Mouse (Mus musculus) heart, adult 8-10 months (tissue): Measurements from ENCODE around the gene Cage1. TPM values are rescaled to one million over a fixed set of nuclear protein-coding genes. Genes with fewer than 3 reads are reported as not detected.
A peak's percentile ranks its signal among the peaks of the same experiment; 100 is the strongest.

ENCODE experiments used
- DNase-seq: peaks from one replicate; pipeline ENCODE4 v3.0.0; 2022; ENCODE audit warnings: low spot score
- microRNA-seq: library from miRNA; unstranded; fragments of <30 nt; microRNA quantifications from one replicate; pipeline ENCODE4 v1.2.0, GENCODE M21; 2022
- total RNA-seq, 4 experiments: library from RNA; stranded (reverse); gene quantifications; 2 replicates each; pipeline ENCODE4 v1.2.4; 2022

Cage1 gene
- total RNA-seq, 4 experiments from 2014 or later, result 1.6 to 3.0 (median 2.1) TPM

DNA sequence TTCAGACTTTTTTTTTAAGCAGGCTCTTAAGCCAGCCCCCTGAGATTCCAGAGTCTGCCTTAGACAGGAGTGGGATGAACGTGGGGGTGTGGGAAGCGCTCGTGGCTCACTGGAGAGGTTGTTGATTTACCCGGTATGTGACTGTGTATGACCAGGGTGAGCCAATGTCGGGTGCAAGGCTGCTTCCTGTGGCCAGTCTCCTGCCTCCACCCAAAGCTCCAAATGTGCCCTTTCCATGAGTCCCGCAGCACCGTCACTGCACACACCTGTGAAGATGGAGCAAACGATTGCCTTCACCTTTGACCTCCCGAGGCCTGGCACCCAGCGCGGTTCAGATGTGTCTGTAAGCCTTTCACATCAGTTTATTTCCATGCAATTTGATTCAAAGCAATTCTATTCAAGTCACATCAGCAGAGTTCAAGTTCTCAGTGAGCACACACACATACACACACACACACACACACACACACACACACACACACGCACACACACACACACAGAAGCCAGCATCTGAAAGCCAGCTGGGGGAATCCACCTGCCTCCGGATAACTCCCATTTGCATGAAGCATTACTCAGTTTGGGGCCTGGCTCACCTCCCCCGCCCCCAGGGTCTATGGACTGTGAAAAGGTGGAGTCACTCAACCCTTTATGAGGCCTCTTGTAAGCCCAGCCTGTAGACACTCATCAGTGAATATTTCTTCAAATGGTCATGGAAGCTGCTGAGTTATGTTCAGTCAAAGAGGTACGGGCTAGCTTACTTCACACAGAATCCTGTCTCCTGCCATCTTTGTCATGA, 70.4 kb downstream of the Cage1 start:
- no peak for DNase-seq

- no peak for DNase-seq
Measured at GRCm38 (mm10) chr13:37965126-37965914, 71.5 kb downstream of the Cage1 start.

DNA sequence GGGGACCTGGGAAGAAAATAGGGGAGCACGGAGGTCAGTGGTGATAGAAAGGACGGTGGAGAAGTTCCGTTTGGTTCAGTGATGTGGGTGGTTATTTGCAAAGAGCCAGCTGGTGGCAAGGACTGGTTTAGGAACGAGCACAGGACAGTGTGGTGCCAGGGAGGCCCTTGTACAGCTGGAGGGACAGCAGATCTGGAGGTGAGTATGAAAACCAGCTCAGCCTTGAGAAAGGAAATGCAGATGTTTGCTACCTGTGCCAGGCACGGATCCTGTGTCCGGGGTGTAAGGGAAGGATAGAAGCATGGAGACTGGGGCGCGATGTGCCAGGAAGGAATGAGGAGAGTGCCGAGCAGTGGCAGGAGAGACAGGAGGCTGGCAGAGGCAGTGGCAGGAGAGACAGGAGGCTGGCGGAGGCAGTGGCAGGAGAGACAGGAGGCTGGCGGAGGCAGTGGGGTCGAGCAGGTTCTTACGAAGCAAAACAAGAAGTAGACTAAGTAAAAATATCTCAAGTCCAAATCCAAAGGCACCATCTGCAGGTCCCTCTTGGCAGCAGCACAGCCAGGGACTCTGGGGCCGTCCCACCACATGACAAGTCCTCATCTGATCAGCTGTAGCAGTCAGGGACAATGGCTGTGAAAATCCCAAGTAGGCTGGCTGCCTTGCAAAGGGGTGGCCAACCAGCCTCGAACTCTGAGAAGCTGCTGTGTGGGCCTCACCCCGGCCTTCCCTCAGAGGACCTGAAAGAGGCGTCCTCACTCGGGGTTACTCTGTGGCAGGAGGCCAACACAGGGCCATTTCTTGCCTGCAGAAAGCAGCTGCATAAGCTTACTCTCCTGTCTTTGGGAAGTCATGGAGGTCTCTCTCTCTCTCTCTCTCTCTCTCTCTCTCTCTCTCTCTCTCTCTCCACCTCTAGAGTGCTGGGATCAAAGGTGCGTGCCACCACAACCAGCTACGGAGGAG, 72.5 kb downstream of the Cage1 start:
- no peak for DNase-seq

GRCm38 (mm10) chr13:37963354-37964007, 73.4 kb downstream of the Cage1 start:
- DNase-seq, result peak; percentile 86

GRCm38 (mm10) chr13:37962541-37962940, 74.3 kb downstream of the Cage1 start:
- no peak for DNase-seq

DNA sequence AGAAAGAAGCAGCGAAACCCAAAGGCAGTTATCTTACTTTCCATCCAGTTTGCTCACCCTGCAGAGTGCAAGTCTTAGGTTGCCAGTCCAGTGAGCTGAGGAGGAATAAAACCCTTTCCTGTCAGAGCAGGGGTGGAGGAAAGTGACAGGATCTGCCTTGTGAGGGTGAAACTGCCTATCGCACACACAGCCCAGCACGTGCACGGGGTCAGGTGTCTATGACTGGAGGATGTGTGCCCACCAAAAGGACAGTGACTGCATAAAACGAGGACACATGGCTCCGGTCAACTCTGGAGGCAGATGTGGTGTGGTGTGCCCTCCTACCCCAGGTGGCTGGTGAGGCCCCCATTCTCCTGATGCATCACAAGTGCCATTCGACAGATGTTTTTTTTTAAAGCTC, 76.9 kb downstream of the Cage1 start:
- DNase-seq, result no peak

GRCm38 (mm10) chr13:37959239-37959907, 77.5 kb downstream of the Cage1 start:
- peak; percentile 52 for DNase-seq

- DNase-seq, result no peak
Measured at GRCm38 (mm10) chr13:37958498-37959238, 78.2 kb downstream of the Cage1 start.

Small RNA genes lying within 50 kb of the gene (microRNA-seq; reads per million reads assigned to microRNA genes)
- not detected for gene Gm27387

Other genes starting within 250 kb of the Cage1 start
- 10 to 100 TPM; 36.3 to 44.8 (median 42.9) TPM for gene Ssr1, start 42.9 kb downstream of the Cage1 start, total RNA-seq
- gene Riok1, start 74 bp downstream of the Cage1 start, total RNA-seq, result 10 to 100 TPM in 2 of 4 experiments, 1 to 10 TPM in 2; 8.2 to 10.6 (median 9.3) TPM
- 100 to 1,000 TPM; 553 to 683 (median 643) TPM for gene Dsp, start 114.2 kb upstream of the Cage1 start, total RNA-seq
- gene Snrnp48, start 167.9 kb upstream of the Cage1 start, total RNA-seq, result 10 to 100 TPM in 2 of 4 experiments, 1 to 10 TPM in 2; 6.5 to 15.6 (median 10.9) TPM